Mouse (Mus musculus) megakaryocyte, adult 5-6 weeks (primary cell): ENCODE results near the gene Rassf5. TPM values are rescaled to one million over a fixed set of nuclear protein-coding genes. Genes with fewer than 3 reads are reported as not detected.

Experiments
- ATAC-seq: 2 replicates; pipeline ENCODE4 v1.8.0; 2016; ENCODE audit warnings: mild to moderate bottlenecking, inconsistent platforms; ENCODE audit not compliant: poor library complexity, severe bottlenecking
- total RNA-seq, 2 experiments: library from RNA; stranded (forward) in 1 of 2; stranded (reverse) in 1 of 2; fragments of 153-499, 151-499 nt in 1 of 2; fragments of 221-1000, 200-1000 nt in 1 of 2; gene quantifications; 2 replicates each; pipeline versions ENCODE4 v1.2.3 to v1.2.4; 2015 to 2017

Gene Rassf5
- total RNA-seq, 2 experiments from 2014 or later: 81.7 to 99.6 TPM

- ATAC-seq: no peak
These were observed 33.4 kb downstream of the Rassf5 start for GRCm38 (mm10) chr1:131211655-131212054.

GRCm38 (mm10) chr1:131209971-131210426 lies 35.1 kb downstream of the Rassf5 start:
- no peak for ATAC-seq

GRCm38 (mm10) chr1:131208800-131209199 lies 36.3 kb downstream of the Rassf5 start:
- no peak for ATAC-seq

GRCm38 (mm10) chr1:131208081-131208480 lies 37.0 kb downstream of the Rassf5 start:
- ATAC-seq: no peak

- peak; percentile 75 for ATAC-seq
These were observed 37.5 kb downstream of the Rassf5 start for GRCm38 (mm10) chr1:131207531-131207930.

GRCm38 (mm10) chr1:131206342-131206741 lies 38.7 kb downstream of the Rassf5 start:
- ATAC-seq: no peak

GRCm38 (mm10) chr1:131204461-131204860 lies 40.6 kb downstream of the Rassf5 start:
- peak; percentile 4; the same call in 1 of the 2 replicates for ATAC-seq

- no peak for ATAC-seq
These were observed 43.7 kb downstream of the Rassf5 start for GRCm38 (mm10) chr1:131201391-131201790.

GRCm38 (mm10) chr1:131200588-131200987 lies 44.5 kb downstream of the Rassf5 start:
- no peak for ATAC-seq

GRCm38 (mm10) chr1:131199976-131200375 lies 45.1 kb downstream of the Rassf5 start:
- ATAC-seq: peak; percentile 87

GRCm38 (mm10) chr1:131199118-131199821 lies 45.8 kb downstream of the Rassf5 start:
- ATAC-seq: peak; percentile 61

- ATAC-seq: peak; percentile 22
These were observed 46.6 kb downstream of the Rassf5 start for GRCm38 (mm10) chr1:131198417-131198960.

GRCm38 (mm10) chr1:131196107-131196506 lies 49.0 kb downstream of the Rassf5 start:
- ATAC-seq: no peak

GRCm38 (mm10) chr1:131195653-131196052 lies 49.4 kb downstream of the Rassf5 start:
- no peak for ATAC-seq

- ATAC-seq: no peak
These were observed 51.3 kb downstream of the Rassf5 start for GRCm38 (mm10) chr1:131193746-131194145.

GRCm38 (mm10) chr1:131188655-131189054 lies 56.4 kb downstream of the Rassf5 start:
- peak; percentile 79 for ATAC-seq

- no peak for ATAC-seq
These were observed 57.2 kb downstream of the Rassf5 start for GRCm38 (mm10) chr1:131187856-131188255.

GRCm38 (mm10) chr1:131186995-131187394 lies 58.1 kb downstream of the Rassf5 start:
- peak; percentile 36 for ATAC-seq

- ATAC-seq: no peak
These were observed 59.1 kb downstream of the Rassf5 start for GRCm38 (mm10) chr1:131185821-131186506.

GRCm38 (mm10) chr1:131184956-131185660 lies 60.0 kb downstream of the Rassf5 start:
- ATAC-seq: no peak
